Mouse (Mus musculus) right cerebral cortex, adult 18-20 months (tissue): ENCODE results near the gene Igdcc4.
A peak's percentile ranks its signal among the peaks of the same experiment; 100 is the strongest.

Experiments
- DNase-seq: peaks from one replicate; pipeline ENCODE4 v3.0.0; 2022; ENCODE audit warnings: mixed read lengths

Gene Igdcc4

DNA sequence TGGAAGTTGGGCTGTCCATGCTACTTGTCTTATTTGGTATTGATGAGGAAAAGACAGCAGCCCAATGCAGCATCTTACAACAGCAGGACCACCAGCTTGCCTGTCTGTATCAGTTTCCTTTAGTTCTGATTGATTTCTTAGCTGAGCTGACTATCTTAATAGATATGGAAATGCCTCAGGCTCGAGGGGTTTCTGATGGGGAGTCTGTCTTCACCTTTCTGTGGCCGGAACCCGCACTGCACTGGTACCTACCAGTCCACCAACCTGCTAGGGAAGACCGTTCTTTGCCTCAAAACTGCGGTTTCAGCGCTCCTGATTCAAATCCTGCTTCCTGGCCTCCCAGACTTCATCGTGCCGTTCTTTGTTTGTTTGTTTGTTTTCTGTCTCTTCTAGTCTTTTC, 60.6 kb downstream of the Igdcc4 start:
- no peak for DNase-seq

GRCm38 (mm10) chr9:65162711-65163639, 61.7 kb downstream of the Igdcc4 start:
- DNase-seq: peak; percentile 21

DNA sequence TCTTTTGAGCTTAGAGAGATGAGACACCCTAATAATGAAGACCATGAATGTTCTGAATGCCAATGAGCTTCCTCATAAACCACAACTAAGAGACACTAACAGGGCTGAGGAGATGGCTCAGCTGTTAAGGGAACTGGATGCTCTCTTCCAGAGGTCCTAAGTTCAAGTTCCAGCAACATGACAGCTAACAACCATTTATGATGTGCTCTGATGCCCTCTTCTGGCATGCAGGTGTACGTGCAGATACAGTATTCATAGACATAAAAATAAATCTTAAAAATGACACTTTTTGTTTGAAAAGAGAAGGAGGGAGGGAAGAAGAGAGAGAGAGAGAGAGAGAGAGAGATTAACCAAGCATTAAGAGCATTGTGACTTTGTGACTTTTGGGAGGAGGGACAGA, 63.6 kb downstream of the Igdcc4 start:
- DNase-seq: no peak

- DNase-seq: no peak
These were observed 65.1 kb downstream of the Igdcc4 start for GRCm38 (mm10) chr9:65166386-65166785.

- no peak for DNase-seq
These were observed 67.2 kb downstream of the Igdcc4 start for GRCm38 (mm10) chr9:65168534-65168933.

GRCm38 (mm10) chr9:65168952-65169351, 67.7 kb downstream of the Igdcc4 start:
- DNase-seq: no peak

- no peak for DNase-seq
These were observed 71.4 kb downstream of the Igdcc4 start for GRCm38 (mm10) chr9:65172654-65173053.

DNA sequence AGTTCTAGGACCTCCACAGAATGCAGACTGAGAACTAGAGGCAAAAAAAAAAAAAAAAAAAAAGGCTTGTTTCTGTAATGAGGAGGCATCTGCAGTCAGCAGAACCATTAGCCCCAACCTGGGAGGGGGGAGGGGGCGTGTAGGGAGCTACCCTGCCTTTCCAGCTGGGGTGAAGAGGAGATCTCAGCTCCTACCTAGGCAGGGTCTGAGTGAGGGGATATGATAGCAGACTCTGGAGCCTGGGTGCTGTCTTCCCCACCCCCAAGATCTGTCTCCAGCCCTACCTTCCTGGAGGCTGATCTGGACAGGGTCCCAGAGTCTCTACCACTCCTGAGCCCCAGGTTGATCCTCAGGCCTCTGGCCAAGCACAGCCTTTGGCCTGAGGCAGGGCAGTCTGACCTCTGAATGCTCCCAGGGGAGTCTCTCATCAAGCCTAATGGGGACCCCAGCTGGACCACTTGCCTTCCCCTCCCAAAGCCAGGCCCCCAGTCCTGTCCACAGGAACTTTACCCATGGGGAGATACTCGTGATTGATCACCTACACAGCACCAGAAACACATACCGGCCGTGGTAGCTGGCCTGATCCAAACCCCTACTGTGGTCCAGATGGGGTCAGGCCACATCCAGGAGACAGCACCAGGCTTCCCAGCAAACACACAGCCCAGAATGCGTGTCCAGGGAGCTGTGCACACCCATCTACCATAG, 74.1 kb downstream of the Igdcc4 start:
- DNase-seq: no peak

GRCm38 (mm10) chr9:65175939-65176871, 74.9 kb downstream of the Igdcc4 start:
- DNase-seq: peak; percentile 18

GRCm38 (mm10) chr9:65177497-65177896, 76.2 kb downstream of the Igdcc4 start:
- no peak for DNase-seq

GRCm38 (mm10) chr9:65177912-65178311, 76.6 kb downstream of the Igdcc4 start:
- no peak for DNase-seq

GRCm38 (mm10) chr9:65178336-65179213, 77.3 kb downstream of the Igdcc4 start:
- no peak for DNase-seq

DNA sequence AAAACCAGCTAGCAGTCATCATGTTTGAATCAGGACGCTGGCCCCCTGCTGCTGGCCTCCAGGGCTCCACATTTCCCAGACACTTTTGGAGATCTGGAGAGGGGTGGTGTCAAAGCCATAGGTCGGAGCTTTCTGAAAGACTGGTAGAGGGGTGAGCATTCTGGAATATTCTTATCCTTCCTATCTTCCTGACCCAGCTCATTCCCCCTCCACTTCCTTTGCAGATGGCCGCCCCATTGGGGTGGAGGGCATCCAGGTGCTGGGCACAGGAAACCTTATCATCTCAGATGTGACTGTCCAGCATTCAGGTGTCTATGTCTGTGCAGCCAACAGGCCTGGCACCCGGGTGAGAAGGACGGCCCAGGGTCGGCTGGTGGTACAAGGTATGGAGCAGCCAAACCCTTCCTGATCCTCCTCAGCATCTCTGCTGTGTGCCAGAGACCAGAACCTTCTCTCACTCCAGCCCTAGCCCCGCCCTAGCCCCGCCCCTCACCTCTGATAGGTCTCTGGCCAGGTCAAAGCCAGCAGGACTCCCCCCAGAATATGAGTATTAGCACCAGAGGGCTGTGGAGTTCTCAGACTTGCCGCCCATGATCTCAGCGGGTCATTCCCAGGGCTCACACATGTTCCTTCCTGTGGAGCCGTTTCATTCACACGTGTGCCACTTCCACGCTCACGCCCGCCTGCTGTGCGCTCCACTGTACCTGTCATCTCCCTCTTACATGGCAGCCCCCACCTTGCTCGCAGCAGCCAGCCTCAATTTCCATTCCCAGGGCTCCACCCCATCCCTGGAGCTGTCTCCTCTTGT, 78.7 kb downstream of the Igdcc4 start:
- no peak for DNase-seq
